Mouse (Mus musculus): ENCODE results near the gene Rheb.

GRCm38 (mm10) chr5:24820627-24821026 is 21.8 kb downstream of the Rheb start:
- TF ChIP-seq CTCF (IDR thresholded peaks at IDR 0.05; ENCODE audit: control insufficient read depth, insufficient read depth, insufficient replicate concordance, low read depth, low read length) = no peak
- TF ChIP-seq POLR2A (IDR thresholded peaks at IDR 0.05; ENCODE audit: control insufficient read depth, low read depth, low read length) = no peak
